Mouse (Mus musculus) forebrain, embryonic 15.5 days (tissue): ENCODE measurements around the gene Gipc1. TPM values are rescaled to one million over a fixed set of nuclear protein-coding genes. Genes with fewer than 3 reads are reported as not detected.

ENCODE experiments used
- ATAC-seq: fragments of 200-750 bp; cut with Nextera tagmentation; replicated peaks from 2 replicates; pipeline ENCODE4 v1.8.0; 2017; ENCODE audit warnings: mild to moderate bottlenecking, moderate TSS enrichment, moderate library complexity
- H3K27ac ChIP-seq: fragments of 300-500 bp; sonication (generic); replicated peaks from 2 replicates; pipeline ENCODE4 v1.5.1; 2015; ENCODE audit warnings: mild to moderate bottlenecking, inconsistent platforms
- H3K27me3 ChIP-seq: fragments of 300-500 bp; sonication (generic); 2 replicates; pipeline ENCODE4 v1.6.1; 2015; ENCODE audit warnings: inconsistent platforms
- H3K36me3 ChIP-seq: fragments of 300-500 bp; sonication (generic); 2 replicates; pipeline ENCODE4 v1.6.1; 2015; ENCODE audit warnings: mild to moderate bottlenecking, inconsistent platforms
- H3K4me1 ChIP-seq: fragments of 300-500 bp; sonication (generic); 2 replicates; pipeline ENCODE4 v1.6.1; 2015; ENCODE audit warnings: inconsistent platforms
- H3K4me2 ChIP-seq: fragments of 300-500 bp; sonication (generic); replicated peaks from 2 replicates; pipeline ENCODE4 v1.6.1; 2015; ENCODE audit warnings: mild to moderate bottlenecking, inconsistent platforms
- H3K4me3 ChIP-seq: fragments of 300-500 bp; sonication (generic); 2 replicates; pipeline ENCODE4 v1.5.1; 2015; ENCODE audit warnings: mild to moderate bottlenecking, inconsistent platforms
- H3K9ac ChIP-seq: fragments of 300-500 bp; sonication (generic); replicated peaks from 2 replicates; pipeline ENCODE4 v1.6.1; 2015; ENCODE audit warnings: mild to moderate bottlenecking, inconsistent platforms
- H3K9me3 ChIP-seq: fragments of 300-500 bp; sonication (generic); 2 replicates; pipeline ENCODE4 v1.6.1; 2016; ENCODE audit warnings: inconsistent platforms
- WGBS: fragments of 180-500 bp; shearing (Covaris S2); methylation state at CpG from one replicate; pipeline ENCODE4 v1.1.7; 2015; ENCODE audit warnings: mixed read lengths; 5-methylcytosine and 5-hydroxymethylcytosine counted together
- polyA plus RNA-seq: library from polyadenylated mRNA; unstranded; fragments of >200 nt; fragmentation: Nextera tagmentation; extraction: Ambion mirVana; gene quantifications from 2 replicates; pipeline ENCODE4 v1.2.1, GENCODE M21; 2015

Gene Gipc1
- polyA plus RNA-seq, 1 experiment from 2014 or later: 161 TPM

GRCm38 (mm10) chr8:83693609-83694236 lies 41.2 kb downstream of the Gipc1 start:
- Histone ChIP-seq H3K36me3 (peaks cover 26% of the 10 kb centered on the region), H3K27ac (no peak overlapping the region), H3K4me3 (no peak overlapping the region), H3K9ac (no peak overlapping the region), H3K9me3 (no peaks in the 10 kb centered on the region), H3K4me1 (peaks cover 15% of the 10 kb centered on the region), H3K27me3 (no peaks in the 10 kb centered on the region), H3K4me2 (no peak overlapping the region)
- no peak for ATAC-seq
- 89% methylated on average over 10 of the region's 10 CpGs for WGBS

GRCm38 (mm10) chr8:83694369-83695160 lies 42.1 kb downstream of the Gipc1 start:
- H3K36me3 ChIP-seq: peaks cover 26% of the 10 kb centered on the region
- no peak overlapping the region for H3K27ac ChIP-seq
- H3K4me3 ChIP-seq: no peak overlapping the region
- H3K4me1 ChIP-seq: peaks cover 18% of the 10 kb centered on the region
- no peak overlapping the region for H3K9ac ChIP-seq
- H3K9me3 ChIP-seq: no peaks in the 10 kb centered on the region
- H3K4me2 ChIP-seq: no peak overlapping the region
- no peak for ATAC-seq
- no peaks in the 10 kb centered on the region for H3K27me3 ChIP-seq
- 87% methylated on average over 11 of the region's 11 CpGs for WGBS

GRCm38 (mm10) chr8:83695351-83696106 lies 43.1 kb downstream of the Gipc1 start:
- 91% methylated on average over 15 of the region's 17 CpGs for WGBS

GRCm38 (mm10) chr8:83697374-83698220 lies 45.1 kb downstream of the Gipc1 start:
- WGBS: 58% methylated on average over 19 of the region's 19 CpGs

More at GRCm38 (mm10) chr8:83695351-83696106, 43.1 kb downstream of the Gipc1 start:
- H3K27ac ChIP-seq: no peak overlapping the region
- H3K4me3 ChIP-seq: no peak overlapping the region
- H3K4me2 ChIP-seq: no peak overlapping the region
- no peaks in the 10 kb centered on the region for H3K27me3 ChIP-seq
- peaks cover 21% of the 10 kb centered on the region for H3K36me3 ChIP-seq
- no peak overlapping the region for H3K9ac ChIP-seq
- peaks cover 23% of the 10 kb centered on the region for H3K4me1 ChIP-seq
- ATAC-seq: no peak
- no peaks in the 10 kb centered on the region for H3K9me3 ChIP-seq

GRCm38 (mm10) chr8:83698291-83698660 lies 45.8 kb downstream of the Gipc1 start:
- Histone ChIP-seq H3K36me3 (no peaks in the 10 kb centered on the region), H3K27me3 (no peaks in the 10 kb centered on the region), H3K9me3 (no peaks in the 10 kb centered on the region), H3K27ac (peak overlapping the region; percentile 57), H3K4me2 (peak overlapping the region; percentile 89), H3K4me1 (peaks cover 23% of the 10 kb centered on the region), H3K9ac (peak overlapping the region; percentile 93), H3K4me3 (peak overlapping the region; percentile 80)
- peak; percentile 36 for ATAC-seq
- 5% methylated on average over 15 of the region's 15 CpGs for WGBS

More at GRCm38 (mm10) chr8:83697374-83698220, 45.1 kb downstream of the Gipc1 start:
- Histone ChIP-seq H3K9ac (peak overlapping the region; percentile 93), H3K4me2 (peak overlapping the region; percentile 89), H3K4me1 (peaks cover 23% of the 10 kb centered on the region), H3K9me3 (no peaks in the 10 kb centered on the region), H3K27me3 (no peaks in the 10 kb centered on the region), H3K36me3 (peaks cover under 1% of the 10 kb centered on the region; the same call in 1 of the 2 replicates), H3K4me3 (peak overlapping the region; percentile 80), H3K27ac (no peak overlapping the region)
- peak; percentile 8; the same call in 1 of the 2 replicates for ATAC-seq

GRCm38 (mm10) chr8:83698661-83699453 lies 46.4 kb downstream of the Gipc1 start, which contains the start of gene Pkn1:
TSS of gene Pkn1 (minus strand) at chr8:83699179.
- Histone ChIP-seq H3K4me1 (peaks cover 23% of the 10 kb centered on the region), H3K27ac (peak within 1 kb of the TSS; percentile 57), H3K9ac (peak within 1 kb of the TSS; percentile 93), H3K36me3 (no peaks in the 10 kb centered on the region), H3K9me3 (no peaks in the 10 kb centered on the region), H3K4me3 (peak within 1 kb of the TSS; percentile 80), H3K4me2 (peak within 1 kb of the TSS; percentile 89), H3K27me3 (no peaks in the 10 kb centered on the region)
- WGBS: under 1% methylated on average over 65 of the region's 85 CpGs
- peak; percentile 86 for ATAC-seq

GRCm38 (mm10) chr8:83699566-83699965 lies 47.1 kb downstream of the Gipc1 start:
- no peaks in the 10 kb centered on the region for H3K36me3 ChIP-seq
- H3K9me3 ChIP-seq: no peaks in the 10 kb centered on the region
- H3K4me2 ChIP-seq: peak overlapping the region; percentile 89
- ATAC-seq: no peak
- peak overlapping the region; percentile 80 for H3K4me3 ChIP-seq
- H3K27ac ChIP-seq: peak overlapping the region; percentile 57
- peaks cover 23% of the 10 kb centered on the region for H3K4me1 ChIP-seq
- H3K9ac ChIP-seq: peak overlapping the region; percentile 93
- H3K27me3 ChIP-seq: no peaks in the 10 kb centered on the region
- 48% methylated on average over 9 of the region's 9 CpGs for WGBS

- no peaks in the 10 kb centered on the region for H3K27me3 ChIP-seq
- peaks cover 23% of the 10 kb centered on the region for H3K4me1 ChIP-seq
- WGBS: 81% methylated on average over 9 of the region's 9 CpGs
- no peak for ATAC-seq
- H3K9ac ChIP-seq: no peak overlapping the region
- no peaks in the 10 kb centered on the region for H3K9me3 ChIP-seq
- H3K4me3 ChIP-seq: no peak overlapping the region
- no peaks in the 10 kb centered on the region for H3K36me3 ChIP-seq
- no peak overlapping the region for H3K27ac ChIP-seq
- no peak overlapping the region for H3K4me2 ChIP-seq
Measured at GRCm38 (mm10) chr8:83700423-83701085, 48.1 kb downstream of the Gipc1 start.

GRCm38 (mm10) chr8:83703426-83703825 lies 50.9 kb downstream of the Gipc1 start:
- Histone ChIP-seq H3K27ac (no peak overlapping the region), H3K4me1 (peaks cover 9% of the 10 kb centered on the region), H3K4me2 (no peak overlapping the region), H3K9me3 (no peaks in the 10 kb centered on the region), H3K36me3 (no peaks in the 10 kb centered on the region), H3K9ac (no peak overlapping the region), H3K27me3 (no peaks in the 10 kb centered on the region), H3K4me3 (no peak overlapping the region)
- 84% methylated on average over 4 of the region's 4 CpGs for whole genome bisulfite sequencing
- no peak for ATAC-seq

GRCm38 (mm10) chr8:83706411-83706810 lies 53.9 kb downstream of the Gipc1 start:
- Histone ChIP-seq H3K4me2 (no peak overlapping the region), H3K4me3 (no peak overlapping the region), H3K27ac (no peak overlapping the region), H3K9ac (no peak overlapping the region), H3K9me3 (no peaks in the 10 kb centered on the region), H3K27me3 (no peaks in the 10 kb centered on the region), H3K4me1 (no peaks in the 10 kb centered on the region), H3K36me3 (no peaks in the 10 kb centered on the region)
- no peak for ATAC-seq
- 63% methylated on average over 5 of the region's 5 CpGs for WGBS
